In genomic region chr5:113281557-113281956, GRCm38 (mm10) we compare ENCODE assay signal across 23 mouse cellular contexts. TPM values are rescaled to one million over a fixed set of nuclear protein-coding genes. Genes with fewer than 3 reads are reported as not detected.
DNase-seq lines count a peak whose midpoint lies in the region; ATAC-seq and TF ChIP-seq lines count a peak whose summit lies in the region.
"Had no signal": no experiment of that assay in that cellular context is flagged by ENCODE, and none has a peak within 500 bp of the region (broad histone marks: within the 10 kb centered on the region; RNA-seq: fewer than 3 reads in every experiment).

No protein-coding gene starts in this region.

- DNase-seq in forebrain, embryonic 10.5 days (ENCODE audit: extremely low spot score, low spot score): no peak
- no peak for DNase-seq in hindbrain, embryonic 10.5 days (ENCODE audit: low spot score)
- DNase-seq in lung, postnatal 0 days (ENCODE audit: low spot score): no peak
- no peak for DNase-seq in lung, postnatal 25 days (ENCODE audit: low spot score)
- DNase-seq in brain, adult 2 months (ENCODE audit: low read depth, low spot score): peak; percentile 64
- DNase-seq: adrenal gland, adult 2 months; adrenal gland, adult 8-10 months; adrenal gland, postnatal 10 days; adrenal gland, postnatal 14 days; adrenal gland, postnatal 25 days; adrenal gland, postnatal 36 days; B cell, adult 2 months; cerebellum, adult 11 months; cerebellum, adult 11-12 months; cerebellum, adult 18-20 months had no signal

- no peak overlapping the region for H3K9ac ChIP-seq in forebrain, embryonic 12.5 days
- no peak overlapping the region for H3K9ac ChIP-seq in hindbrain, embryonic 13.5 days
- no peak overlapping the region for H3K9ac ChIP-seq in lung, postnatal 0 days (replicated peaks; ENCODE audit: low read depth)
- no peak overlapping the region for H3K9ac ChIP-seq in kidney, embryonic 14.5 days (ENCODE audit: low read depth, low read length)

- H3K4me1 ChIP-seq in forebrain, embryonic 10.5 days: peaks cover 25% of the 10 kb centered on the region
- H3K4me1 ChIP-seq in forebrain, embryonic 12.5 days: peaks cover 14% of the 10 kb centered on the region
- H3K4me1 ChIP-seq in hindbrain, embryonic 10.5 days (replicated peaks): peaks cover 22% of the 10 kb centered on the region
- H3K4me1 ChIP-seq in hindbrain, embryonic 13.5 days (replicated peaks): peaks cover 10% of the 10 kb centered on the region
- H3K4me1 ChIP-seq in lung, postnatal 0 days (ENCODE audit: insufficient read depth, low read depth, low read length): no peaks in the 10 kb centered on the region
- H3K4me1 ChIP-seq in kidney, embryonic 14.5 days (ENCODE audit: control insufficient read depth, insufficient read depth, low read length): no peaks in the 10 kb centered on the region

- 95% methylated on average over 7 of the region's 7 CpGs for WGBS in forebrain, embryonic 10.5 days
- WGBS in forebrain, embryonic 12.5 days: 95% methylated on average over 7 of the region's 7 CpGs
- WGBS in hindbrain, embryonic 10.5 days: 94% methylated on average over 7 of the region's 7 CpGs
- WGBS in hindbrain, embryonic 13.5 days: 93% methylated on average over 7 of the region's 7 CpGs
- 79% methylated on average over 7 of the region's 7 CpGs for WGBS in lung, postnatal 0 days
- WGBS in kidney, embryonic 14.5 days: 89% methylated on average over 7 of the region's 7 CpGs

- no peaks in the 10 kb centered on the region for H3K9me3 ChIP-seq in forebrain, embryonic 10.5 days
- no peaks in the 10 kb centered on the region for H3K9me3 ChIP-seq in forebrain, embryonic 12.5 days
- no peaks in the 10 kb centered on the region for H3K9me3 ChIP-seq in hindbrain, embryonic 10.5 days
- H3K9me3 ChIP-seq in hindbrain, embryonic 13.5 days: no peaks in the 10 kb centered on the region
- H3K9me3 ChIP-seq in lung, postnatal 0 days (ENCODE audit: low read length): no peaks in the 10 kb centered on the region
- no peaks in the 10 kb centered on the region for H3K9me3 ChIP-seq in kidney, embryonic 14.5 days (ENCODE audit: control insufficient read depth, low read length)

- peaks cover 18% of the 10 kb centered on the region for H3K27me3 ChIP-seq in forebrain, embryonic 10.5 days (ENCODE audit: poor library complexity, severe bottlenecking)
- peaks cover 23% of the 10 kb centered on the region; the same call in 1 of the 2 replicates for H3K27me3 ChIP-seq in forebrain, embryonic 12.5 days
- peaks cover 21% of the 10 kb centered on the region for H3K27me3 ChIP-seq in hindbrain, embryonic 10.5 days (ENCODE audit: insufficient read depth, poor library complexity, severe bottlenecking)
- no peaks in the 10 kb centered on the region; the same call in 1 of the 2 replicates for H3K27me3 ChIP-seq in hindbrain, embryonic 13.5 days
- no peaks in the 10 kb centered on the region for H3K27me3 ChIP-seq in lung, postnatal 0 days (replicated peaks; ENCODE audit: insufficient read depth, low read length)
- no peaks in the 10 kb centered on the region; the same call in 1 of the 2 replicates for H3K27me3 ChIP-seq in kidney, embryonic 14.5 days (ENCODE audit: control insufficient read depth, insufficient read depth, low read length)

- no peak for TF ChIP-seq CTCF in lung, postnatal 0 days (IDR thresholded peaks at IDR 0.05)

- no peak overlapping the region for H3K4me3 ChIP-seq in forebrain, embryonic 10.5 days
- no peak overlapping the region for H3K4me3 ChIP-seq in forebrain, embryonic 12.5 days (replicated peaks)
- H3K4me3 ChIP-seq in hindbrain, embryonic 10.5 days: no peak overlapping the region
- no peak overlapping the region for H3K4me3 ChIP-seq in hindbrain, embryonic 13.5 days
- no peak overlapping the region for H3K4me3 ChIP-seq in lung, postnatal 0 days (ENCODE audit: low read depth, low read length)
- no peak overlapping the region for H3K4me3 ChIP-seq in kidney, embryonic 14.5 days (ENCODE audit: low read length)

- ATAC-seq in forebrain, embryonic 12.5 days (ENCODE audit: low FRiP score): no peak
- ATAC-seq in hindbrain, embryonic 13.5 days (ENCODE audit: low FRiP score): no peak
- ATAC-seq in lung, postnatal 0 days: peak; percentile 53
- no peak for ATAC-seq in kidney, embryonic 14.5 days (ENCODE audit: low FRiP score, low TSS enrichment)
- ATAC-seq: activated CD4-positive, CD25-positive, alpha-beta regulatory T cell, adult 4 months; CD4-positive, CD25-positive, alpha-beta regulatory T cell, adult 4 months; Patski had no signal

- 0 out of 2 replicates have a peak overlapping the region, but pooled peaks have one; percentile 83 for H3K27ac ChIP-seq in forebrain, embryonic 10.5 days
- no peak overlapping the region for H3K27ac ChIP-seq in forebrain, embryonic 12.5 days
- 0 out of 2 replicates have a peak overlapping the region, but pooled peaks have one; percentile 80 for H3K27ac ChIP-seq in hindbrain, embryonic 10.5 days
- H3K27ac ChIP-seq in hindbrain, embryonic 13.5 days: no peak overlapping the region
- no peak overlapping the region for H3K27ac ChIP-seq in lung, postnatal 0 days (ENCODE audit: low read length)
- H3K27ac ChIP-seq in kidney, embryonic 14.5 days (ENCODE audit: low read depth, low read length): no peak overlapping the region

- peaks cover 27% of the 10 kb centered on the region for H3K36me3 ChIP-seq in forebrain, embryonic 10.5 days (replicated peaks)
- peaks cover 15% of the 10 kb centered on the region for H3K36me3 ChIP-seq in forebrain, embryonic 12.5 days (replicated peaks)
- H3K36me3 ChIP-seq in hindbrain, embryonic 10.5 days: peaks cover 30% of the 10 kb centered on the region
- H3K36me3 ChIP-seq in hindbrain, embryonic 13.5 days: peaks cover 72% of the 10 kb centered on the region
- H3K36me3 ChIP-seq in lung, postnatal 0 days (ENCODE audit: insufficient read depth, low read length): no peaks in the 10 kb centered on the region
- H3K36me3 ChIP-seq in kidney, embryonic 14.5 days (ENCODE audit: control insufficient read depth, insufficient read depth, low read length): no peaks in the 10 kb centered on the region
- H3K36me3 ChIP-seq: G1E had no signal

- no peak for TF ChIP-seq EP300 in lung, postnatal 0 days (IDR thresholded peaks at IDR 0.05)

- H3K4me2 ChIP-seq in forebrain, embryonic 12.5 days: no peak overlapping the region
- no peak overlapping the region for H3K4me2 ChIP-seq in hindbrain, embryonic 13.5 days
- no peak overlapping the region for H3K4me2 ChIP-seq in lung, postnatal 0 days (replicated peaks; ENCODE audit: low read depth, low read length)
- H3K4me2 ChIP-seq in kidney, embryonic 14.5 days (replicated peaks; ENCODE audit: low read depth, low read length): no peak overlapping the region

RNA-seq across cellular contexts. Expression of gene Sgsm1, which starts 29.0 kb away (rescaled TPM):
- 15.5 and 18.2 TPM in 2 replicates for polyA plus RNA-seq in forebrain, embryonic 10.5 days (2016; fragmentation: Nextera tagmentation; extraction: Ambion mirVana)
- polyA plus RNA-seq in forebrain, embryonic 12.5 days (2016; fragmentation: Nextera tagmentation; extraction: Ambion mirVana): 14.3 and 14.8 TPM in 2 replicates
- 16.6 and 17.5 TPM in 2 replicates for polyA plus RNA-seq in hindbrain, embryonic 10.5 days (2016; fragmentation: Nextera tagmentation; extraction: Ambion mirVana)
- polyA plus RNA-seq in hindbrain, embryonic 13.5 days (2015; fragmentation: Nextera tagmentation; extraction: Ambion mirVana): 14.2 and 14.5 TPM in 2 replicates
- polyA plus RNA-seq in lung, postnatal 0 days (2015; fragmentation: Nextera tagmentation; extraction: Ambion mirVana): 1.2 and 1.5 TPM in 2 replicates
- polyA plus RNA-seq in kidney, embryonic 14.5 days (2014; fragmentation: Nextera tagmentation; extraction: Ambion mirVana): 3.9 and 5.0 TPM in 2 replicates
- polyA plus RNA-seq: activated CD4-positive, CD25-positive, alpha-beta regulatory T cell, adult 4 months; CD4-positive, CD25-positive, alpha-beta regulatory T cell, adult 4 months; G1E had no signal

RNA-seq across cellular contexts. Expression of gene Tmem211, which starts 54.8 kb away (rescaled TPM):
- polyA plus RNA-seq in forebrain, embryonic 10.5 days (2016; fragmentation: Nextera tagmentation; extraction: Ambion mirVana): 0.22 and 0.67 TPM in 2 replicates
- polyA plus RNA-seq in forebrain, embryonic 12.5 days (2016; fragmentation: Nextera tagmentation; extraction: Ambion mirVana): 0.20 and 0.28 TPM in 2 replicates
- 0.11 TPM in 1 of 2 replicates, not detected in the other for polyA plus RNA-seq in hindbrain, embryonic 10.5 days (2016; fragmentation: Nextera tagmentation; extraction: Ambion mirVana)
- not detected in 2 replicates for polyA plus RNA-seq in hindbrain, embryonic 13.5 days (2015; fragmentation: Nextera tagmentation; extraction: Ambion mirVana)
- not detected in 2 replicates for polyA plus RNA-seq in lung, postnatal 0 days (2015; fragmentation: Nextera tagmentation; extraction: Ambion mirVana)
- polyA plus RNA-seq in kidney, embryonic 14.5 days (2014; fragmentation: Nextera tagmentation; extraction: Ambion mirVana): 0.15 and 0.31 TPM in 2 replicates
- polyA plus RNA-seq: activated CD4-positive, CD25-positive, alpha-beta regulatory T cell, adult 4 months; adrenal gland, adult 2 months; C2C12; CD4-positive, CD25-positive, alpha-beta regulatory T cell, adult 4 months; G1E; Patski had no signal

Comparison
In these comparisons a context has a peak if more than half of its experiments do, and no peak if none do; other contexts are left out.
1. H3K27ac ChIP-seq: peak in forebrain, embryonic 10.5 days (single experiment) and hindbrain, embryonic 10.5 days (single experiment); none in forebrain, embryonic 12.5 days (single experiment), hindbrain, embryonic 13.5 days (single experiment), lung, postnatal 0 days (single experiment) and kidney, embryonic 14.5 days (single experiment).